Mouse (Mus musculus): ENCODE measurements around the gene Vgll2. TPM values are rescaled to one million over a fixed set of nuclear protein-coding genes. Genes with fewer than 3 reads are reported as not detected.

Vgll2 gene
- total RNA-seq (2021): not detected

DNA sequence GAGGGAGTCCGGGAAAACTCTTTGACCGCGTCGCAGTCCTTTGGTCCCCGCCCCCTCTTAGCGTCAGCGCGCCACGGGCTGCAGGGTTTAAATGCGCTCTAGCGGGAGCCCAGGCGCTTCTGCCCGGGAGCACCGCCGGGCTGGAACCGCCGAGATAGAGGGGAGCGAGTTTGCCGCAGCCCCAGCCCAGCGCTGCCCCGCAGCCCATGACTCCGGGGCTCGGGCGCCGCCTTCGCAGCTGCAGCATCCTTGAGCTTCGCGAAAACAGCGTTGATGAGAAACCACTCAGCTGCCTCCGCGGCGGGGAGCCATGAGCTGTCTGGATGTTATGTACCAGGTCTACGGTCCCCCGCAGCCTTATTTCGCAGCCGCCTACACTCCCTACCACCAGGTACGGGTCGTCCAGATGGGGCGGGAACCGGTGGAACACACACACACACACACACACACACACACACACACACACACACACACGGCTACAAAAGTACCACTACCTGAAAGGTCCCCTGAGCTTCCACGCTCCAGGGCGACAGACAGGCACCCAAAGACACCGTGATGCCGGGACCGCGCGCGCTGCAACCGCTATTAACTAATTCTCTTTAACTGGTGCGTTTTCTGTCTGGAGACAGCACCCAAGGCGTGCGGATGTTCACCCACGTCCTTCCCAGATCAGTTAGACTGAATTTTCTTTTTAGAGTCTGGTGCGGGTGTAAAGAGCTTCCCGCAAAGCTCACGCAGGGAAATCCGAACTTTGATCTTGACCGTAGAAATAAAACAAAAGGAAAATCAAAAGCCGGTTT, at the start of gene Vgll2:
Vgll2 (plus strand) TSS at position 90 of the 800 bp plus-strand sequence.
- peak; percentile 17 to 27 for DNase-seq
- intact Hi-C loops (cut with DNase I): no loop called here

DNA sequence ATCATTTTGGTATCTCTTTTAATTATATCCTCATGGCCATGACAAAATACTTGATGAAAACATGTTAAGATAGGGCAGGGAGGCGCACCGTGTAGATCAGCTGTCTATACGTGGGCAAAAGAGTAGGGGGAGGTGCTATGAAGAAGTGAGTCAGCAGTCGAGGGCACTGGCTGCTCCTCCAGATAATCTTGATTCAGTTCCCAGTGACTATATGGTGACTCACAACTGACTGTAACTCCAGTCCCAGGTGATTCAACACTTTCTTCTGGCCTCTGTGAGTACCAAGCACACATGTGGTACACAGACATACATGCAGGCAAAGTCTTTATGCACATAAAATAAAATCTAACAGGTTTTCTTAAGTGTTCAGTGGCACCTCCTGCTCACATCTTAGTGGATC, 47.2 kb upstream of the Vgll2 start:
- intact Hi-C loops (cut with DNase I): no loop called here
- no peak for DNase-seq

DNA sequence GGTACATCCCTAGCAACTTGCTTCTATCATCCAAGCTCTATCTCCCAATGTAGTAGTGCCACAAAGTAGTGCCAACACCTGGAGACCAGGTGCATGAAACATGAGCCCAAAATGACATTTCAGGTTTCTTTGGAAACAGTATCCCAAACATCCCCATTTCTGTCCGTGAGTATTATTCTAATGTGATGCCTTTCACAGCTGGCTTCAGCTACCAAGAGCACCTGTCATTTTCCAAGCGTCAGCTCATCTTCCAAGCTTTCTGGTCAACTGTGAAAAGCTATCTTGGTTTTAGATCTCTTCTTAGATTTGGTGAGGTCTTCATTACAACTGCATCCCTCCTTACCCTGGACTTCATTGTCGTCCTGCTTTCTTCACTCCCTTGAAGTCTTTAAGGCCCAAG, 46.7 kb upstream of the Vgll2 start:
- DNase-seq: no peak
- intact Hi-C loops (cut with DNase I): no loop called here

DNA sequence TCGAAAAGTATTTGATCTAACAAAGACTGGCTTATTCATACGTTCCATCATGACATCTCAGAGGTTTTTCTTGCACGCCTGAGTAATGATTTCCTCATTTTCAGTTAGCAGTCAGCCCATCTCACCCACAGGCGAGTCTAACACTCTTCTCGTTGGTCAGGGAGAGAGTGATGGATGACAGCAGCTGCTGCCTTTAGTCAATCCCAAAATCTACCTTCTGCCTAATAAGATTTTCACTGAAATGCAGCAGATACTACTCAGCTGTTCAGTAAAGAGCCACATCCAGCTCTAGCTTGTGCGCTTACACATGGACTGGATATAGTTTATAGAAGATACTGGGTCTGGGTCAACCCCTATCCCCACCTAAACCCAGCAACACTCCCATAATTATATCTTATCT, 40.7 kb upstream of the Vgll2 start:
- intact Hi-C loops (cut with DNase I): no loop called here
- DNase-seq: no peak

DNA sequence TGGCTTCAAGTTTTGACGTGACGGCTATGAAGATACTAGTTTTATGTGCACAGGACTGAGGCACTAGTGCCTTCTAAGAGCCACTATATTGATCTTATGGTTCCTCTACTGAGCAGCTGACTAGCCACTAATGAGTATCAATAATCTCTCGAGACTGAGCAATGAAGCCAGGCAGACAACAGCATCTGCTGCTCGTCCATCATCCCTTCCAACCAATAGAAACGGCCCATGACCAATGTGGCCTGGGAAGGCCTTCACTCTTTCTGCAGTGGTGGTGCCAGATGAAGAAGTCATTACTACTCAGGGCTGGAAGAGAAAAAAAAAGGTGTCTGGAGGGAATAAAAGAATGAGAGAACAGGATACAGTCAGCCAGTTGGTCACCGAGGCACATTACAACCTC, 39.9 kb upstream of the Vgll2 start:
- intact Hi-C loops (cut with DNase I): no loop called here
- no peak for DNase-seq

DNA sequence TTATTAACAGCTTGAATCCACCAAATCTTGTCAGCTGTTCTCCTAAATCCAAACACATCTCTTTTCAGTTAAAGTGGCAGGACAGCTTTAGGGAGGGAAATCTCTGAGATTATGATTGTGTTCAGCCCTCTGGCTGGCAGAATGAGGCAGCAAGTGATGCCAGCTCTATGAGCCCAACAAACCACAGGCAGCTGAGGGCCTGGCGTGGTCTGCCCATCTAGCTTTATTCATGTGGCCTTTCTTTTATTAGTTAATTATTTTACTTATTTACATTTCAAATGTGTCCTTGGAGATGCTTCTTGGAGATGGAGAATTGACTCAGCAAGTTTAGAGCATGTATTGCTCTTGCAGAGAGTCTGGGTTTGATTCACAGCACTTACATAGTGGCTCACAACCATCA, 3.8 kb upstream of the Vgll2 start:
- intact Hi-C loops (cut with DNase I): no loop called here
- no peak for DNase-seq

DNA sequence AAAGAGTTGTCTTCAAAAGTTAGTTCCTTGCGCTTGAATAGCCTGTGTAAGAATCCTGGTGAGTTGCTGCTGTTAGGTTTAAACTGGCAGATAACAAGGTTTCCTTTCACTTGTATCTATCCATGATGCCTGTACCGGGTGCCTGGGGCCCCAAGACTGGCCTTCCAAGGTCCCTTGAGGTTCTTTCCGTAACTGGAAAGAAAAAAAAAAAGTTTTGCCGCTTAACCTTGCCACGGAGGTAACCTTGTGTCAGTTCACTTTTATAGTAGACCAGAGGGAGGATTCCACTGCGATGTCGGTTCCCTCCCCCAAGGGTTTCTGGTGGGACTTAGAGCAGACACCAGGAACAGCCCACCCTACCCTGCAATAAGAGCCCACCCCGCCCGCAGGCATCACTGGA, 1.1 kb upstream of the Vgll2 start:
- no peak for DNase-seq
- intact Hi-C loops (cut with DNase I): no loop called here

DNA sequence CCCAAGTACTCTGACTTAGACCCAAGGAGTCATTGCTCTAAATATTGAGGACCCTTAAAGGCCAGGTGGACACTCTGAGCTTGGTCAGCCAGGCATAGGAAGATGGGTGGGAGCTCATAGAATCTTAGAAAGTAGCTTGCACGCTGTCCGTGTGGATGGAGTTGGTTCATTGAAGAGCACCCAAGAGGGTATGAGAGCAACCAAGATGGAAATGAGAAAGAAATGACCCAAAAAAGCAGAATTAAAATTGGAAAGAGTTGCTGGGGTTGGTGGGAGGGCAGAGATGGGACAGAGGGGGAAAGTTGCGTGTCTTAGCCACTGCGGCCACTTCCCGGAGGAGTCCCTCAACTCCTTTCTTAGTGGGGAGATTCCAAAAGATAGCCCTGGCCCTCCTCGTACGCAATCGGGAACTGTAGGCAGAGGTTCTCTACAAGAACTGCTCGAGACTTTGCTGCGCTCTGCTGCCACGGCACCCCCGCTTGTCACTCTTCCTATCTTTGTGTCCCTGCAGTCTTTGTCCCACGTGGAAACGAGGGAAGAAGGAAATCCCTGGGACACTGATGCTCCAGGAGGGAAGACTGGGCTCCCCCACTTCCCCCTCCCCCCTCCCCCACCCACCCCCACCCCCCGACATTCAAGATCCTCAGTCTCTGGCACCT, 437 bp upstream of the Vgll2 start:
- intact Hi-C loops (cut with DNase I): no loop called here
- DNase-seq: no peak

DNA sequence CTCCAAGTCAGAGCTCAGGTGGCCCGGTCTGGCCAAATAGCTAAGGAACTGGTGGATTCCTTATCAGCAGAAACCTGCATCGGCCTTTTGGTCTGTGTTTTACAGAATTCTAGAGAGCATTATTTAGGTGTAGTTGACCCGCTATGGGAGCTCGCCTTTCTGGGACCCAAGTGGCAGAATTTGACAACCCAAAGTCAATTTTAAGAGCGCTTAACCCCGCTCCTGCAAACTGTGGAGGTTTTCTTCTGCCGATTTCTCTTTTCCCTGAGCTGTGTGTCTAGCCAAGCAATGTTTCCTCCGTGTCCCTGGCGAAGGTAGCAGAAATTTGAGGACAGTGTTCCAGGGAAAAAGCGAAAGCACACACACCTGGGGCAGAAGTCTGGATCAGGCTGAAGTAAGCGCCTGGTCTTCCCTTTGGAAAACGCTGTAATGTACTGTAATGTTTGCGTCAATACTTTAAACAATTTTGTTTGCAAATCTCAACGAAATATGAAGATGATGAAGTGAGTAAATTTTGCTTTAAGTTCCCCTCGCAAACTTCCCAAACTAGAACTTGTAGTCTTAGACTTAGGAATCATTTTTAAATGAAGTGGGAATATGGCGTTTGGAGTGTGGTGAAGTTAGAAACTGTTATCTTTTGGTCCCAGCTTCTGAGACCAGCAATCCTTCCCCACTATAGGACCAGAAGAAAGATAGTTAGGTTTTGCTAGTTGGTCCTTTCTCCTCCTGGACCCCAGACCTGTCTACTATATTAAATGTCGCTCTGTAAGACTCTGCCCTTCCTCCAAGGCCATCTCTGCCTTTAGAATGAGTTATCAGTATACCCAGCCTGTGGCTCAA, 1.1 kb downstream of the Vgll2 start:
- intact Hi-C loops (cut with DNase I): no loop called here
- peak in 1 of 2 experiments; percentile 12 for DNase-seq

DNA sequence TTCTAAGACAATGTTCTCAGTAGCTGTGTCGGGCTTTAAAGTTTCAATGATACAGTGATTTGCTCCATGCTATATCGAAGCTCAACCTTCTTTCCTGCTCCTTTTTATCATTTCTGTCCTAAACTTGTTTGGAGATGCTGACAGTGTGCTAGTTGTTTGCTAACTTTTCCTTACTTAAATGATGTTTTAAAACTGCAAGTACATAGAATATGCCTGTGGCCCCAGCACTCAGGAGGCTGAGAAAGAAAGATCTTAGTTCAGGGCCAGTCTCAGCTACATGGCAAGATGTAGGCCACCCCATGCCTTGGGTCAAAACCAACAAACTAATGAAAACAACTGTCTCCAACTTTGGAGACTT, 1.7 kb downstream of the Vgll2 start:
- DNase-seq: no peak
- intact Hi-C loops (cut with DNase I): no loop called here

DNA sequence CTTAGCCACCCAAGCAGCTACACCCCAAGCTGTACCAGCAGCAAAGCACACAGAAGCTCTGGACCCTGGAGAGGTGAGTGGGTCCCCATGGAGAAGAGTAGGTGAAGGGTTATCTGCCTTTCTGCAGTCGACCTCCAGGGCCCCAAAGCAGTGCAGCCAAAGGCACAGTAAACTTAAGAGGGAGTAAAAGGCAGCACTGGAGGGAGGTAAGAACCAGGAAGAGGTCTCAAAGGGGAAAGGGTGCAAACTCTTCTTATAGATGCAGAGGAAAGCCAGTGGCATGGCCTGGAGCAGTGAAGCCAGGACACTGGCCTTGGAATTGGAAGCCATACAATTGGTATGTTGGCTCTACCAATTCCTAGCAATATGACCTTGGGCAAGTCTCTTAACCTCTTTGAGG, 3.0 kb downstream of the Vgll2 start:
- no peak for DNase-seq
- intact Hi-C loops (cut with DNase I): no loop called here

DNA sequence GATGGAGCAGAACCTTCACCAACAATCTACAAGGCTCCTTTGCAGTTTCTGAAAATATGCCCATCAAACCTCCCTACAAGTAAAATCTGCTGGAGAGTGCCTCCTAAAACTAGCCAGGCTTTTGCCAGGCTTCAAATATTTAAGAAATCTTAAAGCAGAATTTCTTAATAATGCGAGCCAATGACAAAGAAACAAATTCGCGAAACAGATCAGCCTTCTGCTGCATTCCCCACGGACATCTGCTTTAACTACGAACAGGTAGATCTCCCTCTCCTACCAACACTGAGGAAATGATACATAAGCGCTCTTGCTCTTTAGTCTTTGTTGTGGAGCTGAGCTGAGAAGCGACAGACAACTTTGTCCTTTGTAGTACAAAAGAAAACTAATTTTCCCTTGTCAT, 3.5 kb downstream of the Vgll2 start:
- no peak for DNase-seq
- intact Hi-C loops (cut with DNase I): no loop called here

DNA sequence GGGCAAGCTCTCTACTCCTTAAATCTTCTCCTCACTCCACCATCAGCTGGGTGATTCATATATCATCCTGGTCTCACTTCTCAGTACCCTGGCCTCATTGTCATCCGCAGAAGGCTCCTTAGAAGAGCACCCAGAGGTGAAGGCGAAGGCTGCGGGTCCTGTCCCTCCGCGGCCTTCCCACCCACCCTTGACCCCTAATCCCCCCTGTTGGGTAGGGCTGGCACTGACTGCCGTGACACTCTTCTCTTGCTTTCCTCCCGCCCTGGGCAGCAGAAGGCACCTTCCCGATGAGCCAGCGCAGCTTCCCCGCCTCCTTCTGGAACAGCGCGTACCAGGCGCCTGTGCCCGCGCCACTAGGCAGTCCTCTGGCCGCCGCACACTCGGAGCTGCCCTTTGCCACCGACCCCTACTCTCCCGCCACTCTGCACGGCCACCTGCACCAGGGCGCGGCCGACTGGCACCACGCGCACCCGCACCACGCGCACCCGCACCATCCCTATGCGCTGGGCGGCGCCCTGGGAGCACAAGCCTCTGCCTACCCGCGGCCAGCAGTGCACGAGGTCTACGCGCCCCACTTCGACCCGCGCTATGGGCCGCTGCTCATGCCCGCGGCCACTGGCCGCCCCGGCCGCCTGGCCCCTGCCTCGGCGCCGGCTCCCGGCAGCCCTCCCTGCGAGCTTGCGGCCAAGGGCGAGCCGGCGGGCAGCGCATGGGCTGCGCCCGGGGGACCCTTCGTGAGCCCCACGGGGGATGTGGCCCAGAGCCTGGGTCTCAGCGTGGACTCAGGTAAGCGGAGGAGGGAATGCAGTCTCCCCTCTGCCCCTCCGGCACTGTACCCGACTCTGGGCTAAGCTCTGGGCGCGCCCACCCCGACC, 5.1 kb downstream of the Vgll2 start:
- DNase-seq: no peak

DNA sequence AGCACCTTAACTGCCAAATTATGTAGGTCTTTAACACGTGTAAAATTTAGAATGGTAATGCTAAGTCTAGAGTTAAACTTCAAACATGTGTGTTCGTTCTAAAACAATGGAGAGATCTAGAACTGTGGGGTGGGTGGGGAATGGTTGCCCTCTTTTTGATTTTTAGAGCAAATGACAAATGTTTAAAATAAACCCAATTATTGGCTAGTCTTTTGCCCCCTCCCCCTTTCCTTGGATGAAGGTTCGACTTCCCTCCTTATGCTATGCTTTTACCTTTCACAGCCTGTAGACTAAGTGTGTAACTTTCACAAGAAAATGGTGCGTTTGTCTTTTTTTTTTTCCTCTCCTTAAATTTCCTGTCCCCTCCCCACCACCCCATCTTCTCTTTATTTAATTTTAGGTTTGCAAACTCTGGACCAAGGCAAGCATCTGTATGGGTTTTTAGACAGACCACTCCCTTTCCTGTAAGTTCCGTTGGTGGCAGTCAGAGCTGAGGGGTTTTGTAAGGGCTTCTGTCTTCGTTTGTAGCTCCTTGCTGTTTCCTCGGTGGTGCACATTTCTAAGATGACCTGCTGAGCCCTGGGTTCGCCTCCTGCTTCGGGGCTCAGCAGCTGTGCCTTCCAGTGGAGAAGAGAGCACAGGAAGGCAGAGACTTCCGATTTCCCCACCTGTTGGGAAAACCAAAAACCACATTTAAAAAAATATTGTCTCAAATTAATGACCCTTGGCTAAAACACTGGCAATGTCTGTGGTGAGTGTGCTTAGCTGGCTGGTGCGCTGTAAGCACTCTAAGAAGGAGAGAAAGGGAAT, 6.5 kb downstream of the Vgll2 start:
- DNase-seq: no peak
- intact Hi-C loops (cut with DNase I): no loop called here

More for the DNA sequence above, 5.1 kb downstream of the Vgll2 start:
- intact Hi-C loops (cut with DNase I): no loop called here

DNA sequence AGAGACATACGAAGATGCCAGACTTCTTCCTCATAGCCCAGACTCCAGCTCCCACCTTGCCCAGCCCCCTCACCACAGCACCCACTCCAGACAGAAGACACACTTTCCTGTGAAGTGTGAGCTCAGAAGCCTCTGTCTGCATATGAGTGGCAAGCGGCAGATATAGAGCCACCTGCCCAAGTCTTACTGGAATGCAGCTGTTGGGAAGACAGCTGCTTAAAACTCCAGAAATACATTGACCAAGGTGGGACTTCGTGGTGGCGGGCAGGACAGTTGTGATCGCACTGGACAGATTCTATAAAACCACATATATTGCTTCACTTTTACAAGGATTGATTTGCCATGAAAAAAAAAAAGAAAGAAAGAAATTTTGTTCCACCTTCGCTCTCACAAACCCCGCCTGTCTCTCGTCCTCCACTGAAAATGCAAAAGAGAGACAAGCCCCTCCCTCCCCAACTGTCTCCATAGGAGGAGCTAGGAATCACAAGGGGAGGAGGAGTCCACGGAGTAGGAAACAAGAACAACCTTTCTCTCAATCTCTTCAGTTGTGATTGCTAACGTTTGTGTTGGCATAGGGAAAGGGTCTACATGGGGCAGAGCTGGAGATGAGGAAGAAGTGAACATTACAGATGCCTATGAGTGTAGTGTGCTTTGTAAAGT, 7.2 kb downstream of the Vgll2 start:
- intact Hi-C loops (cut with DNase I): no loop called here
- DNase-seq: no peak

DNA sequence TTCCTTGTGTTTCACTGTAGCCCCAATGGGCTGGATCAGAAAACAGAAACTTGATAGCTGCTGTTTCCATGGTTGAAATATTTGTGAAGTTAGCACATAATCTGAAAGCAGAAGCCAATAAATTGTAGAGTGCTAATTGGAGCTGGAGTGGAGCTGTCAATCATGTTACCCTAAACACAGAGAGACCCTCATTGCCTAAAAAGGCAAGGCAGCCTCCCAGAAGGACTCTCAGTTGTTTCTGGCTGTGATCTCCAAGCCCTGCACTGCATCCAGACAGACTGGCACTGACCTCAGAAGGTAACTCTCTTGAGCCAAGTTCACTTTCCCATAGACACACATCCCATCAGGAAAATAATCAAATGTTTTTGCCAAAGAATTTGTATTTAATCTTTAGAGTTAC, 11.4 kb downstream of the Vgll2 start:
- intact Hi-C loops (cut with DNase I): no loop called here

DNA sequence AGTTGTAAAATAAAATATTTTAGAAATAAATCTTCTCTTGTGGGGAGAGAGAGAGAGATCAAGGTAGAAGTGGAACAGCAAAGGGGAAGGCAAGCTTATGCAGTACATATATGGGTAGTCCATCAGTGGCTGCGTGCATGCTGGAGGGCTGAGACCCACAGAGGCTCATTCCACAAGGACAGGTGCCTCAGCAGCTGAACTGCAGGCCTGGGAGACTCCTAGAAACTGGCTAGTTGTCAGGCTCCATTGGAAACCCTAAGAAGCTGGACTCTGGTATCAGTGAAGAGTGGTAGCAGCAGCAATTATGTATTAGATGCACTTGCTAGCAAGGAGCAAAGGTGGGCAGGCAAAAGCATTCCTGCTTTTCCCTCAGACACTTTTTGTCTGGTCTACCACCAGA, 17.1 kb downstream of the Vgll2 start:
- no peak for DNase-seq
- intact Hi-C loops (cut with DNase I): no loop called here

More for the DNA sequence above, 11.4 kb downstream of the Vgll2 start:
- no peak for DNase-seq

DNA sequence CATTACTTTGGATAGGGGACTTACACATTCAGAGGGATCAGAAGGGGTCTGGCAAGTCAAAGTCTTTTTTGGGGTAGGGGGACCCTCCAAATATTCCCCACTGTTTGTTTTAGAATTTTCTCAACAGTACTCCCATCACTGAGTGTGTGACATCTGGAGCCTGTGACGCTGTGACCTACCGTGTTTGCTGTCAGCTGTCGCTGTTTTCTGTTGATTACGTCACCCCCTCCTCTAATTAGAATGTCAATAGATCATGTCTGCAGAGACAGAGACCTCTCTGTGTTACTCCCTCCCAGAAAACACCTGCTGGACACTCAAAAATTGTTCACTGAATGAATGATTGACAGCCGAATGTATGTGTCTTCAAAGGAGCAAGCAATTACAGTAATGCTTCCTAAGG, 20.8 kb downstream of the Vgll2 start:
- intact Hi-C loops (cut with DNase I): no loop called here
- no peak for DNase-seq

DNA sequence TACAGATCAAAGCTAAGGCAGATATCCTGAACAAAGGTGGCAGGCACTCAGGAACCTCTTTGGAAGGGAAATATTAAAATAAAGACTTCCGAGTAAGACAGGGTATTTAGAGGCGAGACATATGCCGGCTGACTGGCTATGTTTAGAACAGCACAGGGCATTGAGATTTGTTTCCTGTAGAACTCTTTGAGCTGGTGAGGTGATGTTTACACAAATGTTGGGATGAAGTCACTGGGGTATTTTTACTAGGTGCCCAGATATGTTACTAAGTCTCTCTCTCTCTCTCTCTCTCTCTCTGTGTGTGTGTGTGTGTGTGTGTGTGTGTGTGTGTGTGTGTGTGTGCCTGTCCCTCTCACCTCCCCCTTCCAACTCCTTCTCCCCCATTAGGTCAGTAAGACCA, 26.0 kb downstream of the Vgll2 start:
- intact Hi-C loops (cut with DNase I): no loop called here
- peak in 1 of 2 experiments; percentile 26 for DNase-seq
